Mouse (Mus musculus): ENCODE measurements around the gene Six1. TPM values are rescaled to one million over a fixed set of nuclear protein-coding genes. Genes with fewer than 3 reads are reported as not detected.

Six1 gene
- polyA plus RNA-seq, 1 experiment = not detected

GRCm38 (mm10) chr12:73050811-73051580, 2.7 kb downstream of the Six1 start:
- no peak for DNase-seq (ENCODE audit: low read depth, low spot score)
- WGBS = 6% methylated on average over 15 of the region's 15 CpGs

- DNase-seq (ENCODE audit: low read depth, low spot score) = no peak
- 4% methylated on average over 13 of the region's 13 CpGs for WGBS
Observed at GRCm38 (mm10) chr12:73050305-73050704, 3.4 kb downstream of the Six1 start.

- no peak for DNase-seq (ENCODE audit: low read depth, low spot score)
- 10% methylated on average over 19 of the region's 19 CpGs for WGBS
Observed at GRCm38 (mm10) chr12:73049520-73050225, 4.0 kb downstream of the Six1 start.

- DNase-seq (ENCODE audit: low read depth, low spot score) = no peak
- 6% methylated on average over 3 of the region's 3 CpGs for WGBS
Observed at GRCm38 (mm10) chr12:73048537-73048936, 5.2 kb downstream of the Six1 start.

GRCm38 (mm10) chr12:73047576-73047975, 6.1 kb downstream of the Six1 start:
- 11% methylated on average over 2 of the region's 2 CpGs for WGBS
- no peak for DNase-seq (ENCODE audit: low read depth, low spot score)

GRCm38 (mm10) chr12:73046607-73047180, 7.0 kb downstream of the Six1 start:
- under 1% methylated on average over 38 of the region's 38 CpGs for WGBS
- DNase-seq (ENCODE audit: low read depth, low spot score) = no peak

GRCm38 (mm10) chr12:73045724-73046606, 7.7 kb downstream of the Six1 start:
- no peak for DNase-seq (ENCODE audit: low read depth, low spot score)
- 2% methylated on average over 84 of the region's 85 CpGs for WGBS

GRCm38 (mm10) chr12:73045046-73045723, 8.5 kb downstream of the Six1 start:
- no peak for DNase-seq (ENCODE audit: low read depth, low spot score)
- WGBS = 2% methylated on average over 46 of the region's 46 CpGs

GRCm38 (mm10) chr12:73044221-73045045, 9.3 kb downstream of the Six1 start:
- 2% methylated on average over 53 of the region's 53 CpGs for WGBS
- no peak for DNase-seq (ENCODE audit: low read depth, low spot score)

- DNase-seq (ENCODE audit: low read depth, low spot score) = no peak
- WGBS = 22% methylated on average over 14 of the region's 14 CpGs
Observed at GRCm38 (mm10) chr12:73043396-73044167, 10.1 kb downstream of the Six1 start.

GRCm38 (mm10) chr12:73042903-73043302, 10.8 kb downstream of the Six1 start:
- DNase-seq (ENCODE audit: low read depth, low spot score) = no peak
- 21% methylated on average over 2 of the region's 2 CpGs for WGBS

GRCm38 (mm10) chr12:73042406-73042805, 11.3 kb downstream of the Six1 start:
- DNase-seq (ENCODE audit: low read depth, low spot score) = no peak
- 7% methylated on average over 5 of the region's 5 CpGs for WGBS

- DNase-seq (ENCODE audit: low read depth, low spot score) = no peak
- 2% methylated on average over 10 of the region's 10 CpGs for whole genome bisulfite sequencing
Observed at GRCm38 (mm10) chr12:73041256-73041630, 12.4 kb downstream of the Six1 start.

GRCm38 (mm10) chr12:73040563-73041255, 13.0 kb downstream of the Six1 start:
- 6% methylated on average over 27 of the region's 27 CpGs for WGBS

GRCm38 (mm10) chr12:73039939-73040562, 13.6 kb downstream of the Six1 start:
- DNase-seq (ENCODE audit: low read depth, low spot score) = no peak
- 7% methylated on average over 18 of the region's 18 CpGs for WGBS

More at GRCm38 (mm10) chr12:73040563-73041255, 13.0 kb downstream of the Six1 start:
- DNase-seq (ENCODE audit: low read depth, low spot score) = no peak

All from large intestine, adult 2 months (tissue).